Mouse (Mus musculus) small intestine, adult 2 months (tissue): ENCODE data around the gene Pcf11. TPM values are rescaled to one million over a fixed set of nuclear protein-coding genes. Genes with fewer than 3 reads are reported as not detected.

Experiments
- H3K27ac ChIP-seq: fragments of 200-500 bp; 2 replicates; pipeline ENCODE4 v1.5.1; 2012; ENCODE audit warnings: low read depth, low read length, control low read depth, inconsistent platforms; ENCODE audit not compliant: insufficient read depth
- H3K27me3 ChIP-seq: fragments of 200-500 bp; 2 replicates; pipeline ENCODE4 v1.6.1; 2012; ENCODE audit warnings: mild to moderate bottlenecking, moderate library complexity, low read length, inconsistent platforms; ENCODE audit not compliant: control insufficient read depth, insufficient read depth
- H3K36me3 ChIP-seq: fragments of 200-500 bp; 2 replicates; pipeline ENCODE4 v1.6.1; 2012; ENCODE audit warnings: mild to moderate bottlenecking, low read length, control low read depth, inconsistent platforms; ENCODE audit not compliant: control insufficient read depth, insufficient read depth
- H3K4me1 ChIP-seq: fragments of 200-500 bp; 2 replicates; pipeline ENCODE4 v1.6.1; 2012; ENCODE audit warnings: low read length, inconsistent platforms, mixed read lengths; ENCODE audit not compliant: control insufficient read depth, insufficient read depth, insufficient read length
- H3K4me3 ChIP-seq: fragments of 200-500 bp; 2 replicates; pipeline ENCODE4 v1.5.1; 2012; ENCODE audit warnings: low read depth, mild to moderate bottlenecking, control low read depth, inconsistent platforms, low read length, moderate library complexity
- CTCF ChIP-seq: fragments of 200-500 bp; IDR thresholded peaks from 2 replicates; pipeline ENCODE4 v1.5.1; 2012; ENCODE audit warnings: low read depth, mild to moderate bottlenecking, control low read depth, inconsistent platforms, low read length, moderate library complexity, mixed read lengths; ENCODE audit not compliant: insufficient replicate concordance, insufficient read length; ENCODE audit errors: extremely low read depth
- POLR2A ChIP-seq: fragments of 200-500 bp; IDR thresholded peaks from 2 replicates; pipeline ENCODE4 v1.6.1; 2012; ENCODE audit warnings: low read depth, mild to moderate bottlenecking, control low read depth, inconsistent platforms, low read length, moderate library complexity
- WGBS: fragments of 180-500 bp; shearing (Covaris S2); methylation state at CpG from one replicate; pipeline ENCODE4 v1.1.7; 2018; 5-methylcytosine and 5-hydroxymethylcytosine counted together
- polyA plus RNA-seq: library from polyadenylated mRNA; depleted of rRNA; stranded (reverse); fragments of >200 nt; gene quantifications from 2 replicates; pipeline ENCODE4 v1.2.3, GENCODE M21; 2012; rRNA removed

Gene Pcf11
- 3.2 and 9.4 TPM in 2 replicates for polyA plus RNA-seq

GRCm38 (mm10) chr7:92669507-92670471 lies at the start of gene Pcf11:
Gene Pcf11, minus strand, starts transcription at chr7:92669934.
- Histone ChIP-seq H3K36me3 (no peaks in the 10 kb centered on the region), H3K27ac (peak within 1 kb of the TSS; percentile 86), H3K27me3 (no peaks in the 10 kb centered on the region), H3K4me3 (peak within 1 kb of the TSS; percentile 93), H3K4me1 (peaks cover 8% of the 10 kb centered on the region)
- peak; percentile 97 for TF ChIP-seq POLR2A
- no peak for TF ChIP-seq CTCF
- under 1% methylated on average over 88 of the region's 88 CpGs for WGBS

- H3K27ac ChIP-seq, result no peak overlapping the region
- WGBS, result 93% methylated on average over 1 of the region's 1 CpGs
- H3K4me3 ChIP-seq, result no peak overlapping the region
- no peaks in the 10 kb centered on the region for H3K36me3 ChIP-seq
- H3K27me3 ChIP-seq, result no peaks in the 10 kb centered on the region
- no peaks in the 10 kb centered on the region for H3K4me1 ChIP-seq
- TF ChIP-seq POLR2A, result no peak
- TF ChIP-seq CTCF, result no peak
These were observed 45.3 kb upstream of the Pcf11 start for GRCm38 (mm10) chr7:92715055-92715454.

GRCm38 (mm10) chr7:92711593-92711992 lies 41.9 kb upstream of the Pcf11 start:
- Histone ChIP-seq H3K27me3 (no peaks in the 10 kb centered on the region), H3K4me1 (no peaks in the 10 kb centered on the region), H3K36me3 (no peaks in the 10 kb centered on the region), H3K4me3 (no peak overlapping the region), H3K27ac (no peak overlapping the region)
- 71% methylated on average over 3 of the region's 3 CpGs for WGBS
- TF ChIP-seq POLR2A (no peak), CTCF (no peak)

- TF ChIP-seq CTCF (no peak), POLR2A (no peak)
- 45% methylated on average over 2 of the region's 2 CpGs for WGBS
- Histone ChIP-seq H3K4me3 (no peak overlapping the region), H3K36me3 (no peaks in the 10 kb centered on the region), H3K27ac (no peak overlapping the region), H3K27me3 (no peaks in the 10 kb centered on the region), H3K4me1 (no peaks in the 10 kb centered on the region)
These were observed 39.8 kb upstream of the Pcf11 start for GRCm38 (mm10) chr7:92709573-92709972.

- Histone ChIP-seq H3K4me1 (no peaks in the 10 kb centered on the region), H3K27ac (no peak overlapping the region), H3K27me3 (no peaks in the 10 kb centered on the region), H3K4me3 (no peak overlapping the region), H3K36me3 (no peaks in the 10 kb centered on the region)
- TF ChIP-seq POLR2A (no peak), CTCF (no peak)
- WGBS, result 76% methylated on average over 12 of the region's 12 CpGs
These were observed 37.0 kb upstream of the Pcf11 start for GRCm38 (mm10) chr7:92706711-92707110.

- TF ChIP-seq CTCF (no peak), POLR2A (no peak)
- Histone ChIP-seq H3K27me3 (no peaks in the 10 kb centered on the region), H3K36me3 (no peaks in the 10 kb centered on the region), H3K27ac (no peak overlapping the region), H3K4me1 (no peaks in the 10 kb centered on the region), H3K4me3 (no peak overlapping the region)
- 64% methylated on average over 2 of the region's 2 CpGs for WGBS
These were observed 35.8 kb upstream of the Pcf11 start for GRCm38 (mm10) chr7:92705534-92705933.

GRCm38 (mm10) chr7:92703661-92704060 lies 33.9 kb upstream of the Pcf11 start:
- 73% methylated on average over 1 of the region's 1 CpGs for WGBS
- H3K4me1 ChIP-seq, result no peaks in the 10 kb centered on the region
- no peak overlapping the region for H3K27ac ChIP-seq
- H3K4me3 ChIP-seq, result no peak overlapping the region
- H3K27me3 ChIP-seq, result no peaks in the 10 kb centered on the region
- no peaks in the 10 kb centered on the region for H3K36me3 ChIP-seq
- TF ChIP-seq POLR2A (no peak), CTCF (no peak)
